Mouse (Mus musculus) embryo, embryonic 11.5 days (tissue): ENCODE results near the gene Tmem125.
"Not testable (repeated sequence)": the region's sequence is repeated elsewhere in the genome, so short reads cannot be mapped to it uniquely, and the experiment has no call there.

Experiments
- DNase-seq: peaks from one replicate; pipeline ENCODE4 v3.0.0-alpha.2; 2012; ENCODE audit warnings: low read depth, low spot score

Gene Tmem125

DNA sequence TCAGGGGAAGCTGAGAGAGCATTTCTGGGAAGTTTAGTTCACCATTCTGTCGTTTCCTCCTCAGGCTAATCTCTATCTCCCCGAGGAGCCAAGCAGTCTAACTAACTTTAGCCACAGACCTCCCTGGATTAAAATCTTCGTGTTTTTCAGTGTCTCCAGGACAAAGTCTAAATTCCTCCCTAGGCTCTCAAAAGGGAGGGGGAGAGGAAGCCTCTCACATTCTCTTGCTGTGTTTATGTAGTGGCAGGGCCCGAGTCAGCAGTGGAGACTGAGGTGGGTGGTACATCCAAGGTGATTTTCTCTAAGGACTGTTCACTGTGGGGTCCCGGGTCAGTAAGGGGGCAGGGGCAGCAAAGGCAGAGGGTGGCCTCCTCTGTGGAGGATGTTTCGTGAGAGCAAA is 6.0 kb downstream of the Tmem125 start:
- DNase-seq: no peak

DNA sequence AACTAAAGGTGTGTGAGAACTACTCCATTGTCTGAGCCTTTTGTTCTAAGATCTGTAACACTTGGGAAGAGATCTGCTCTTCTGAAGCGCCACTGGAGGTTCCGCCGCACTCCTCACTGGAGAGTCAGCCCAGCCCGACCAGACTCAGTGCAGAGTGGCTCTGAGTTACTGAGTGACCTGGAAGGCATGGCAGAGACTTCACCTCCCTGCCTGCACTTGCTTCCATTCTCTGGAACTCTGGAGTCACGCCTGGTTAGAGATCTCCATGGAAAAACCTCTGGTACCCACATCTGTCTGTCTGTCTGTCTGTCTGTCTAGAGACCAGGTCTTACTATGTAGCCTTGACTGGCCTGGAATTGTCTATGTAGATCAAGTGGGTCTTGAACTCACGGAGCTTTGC is 8.2 kb downstream of the Tmem125 start:
- DNase-seq: no peak

DNA sequence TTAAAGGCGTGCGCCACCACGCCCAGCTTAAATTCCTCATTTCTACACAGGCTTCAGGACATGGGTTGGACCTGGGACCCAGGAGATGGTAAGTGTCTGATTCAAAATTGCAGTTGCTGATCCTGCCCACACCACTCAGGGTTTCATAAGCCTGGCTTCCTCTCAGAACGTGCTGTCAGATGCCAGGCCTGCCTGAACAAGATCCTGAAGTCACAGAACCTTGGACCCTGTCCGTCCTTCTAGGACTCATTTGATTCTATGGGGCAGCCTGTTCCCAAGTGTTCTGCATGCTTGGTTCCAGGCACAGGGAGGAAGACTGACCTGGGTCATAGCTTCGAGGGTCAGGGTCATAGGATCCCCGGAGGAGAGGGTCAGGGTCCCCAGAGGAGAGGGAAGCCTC is 10.2 kb downstream of the Tmem125 start:
- DNase-seq: no peak

DNA sequence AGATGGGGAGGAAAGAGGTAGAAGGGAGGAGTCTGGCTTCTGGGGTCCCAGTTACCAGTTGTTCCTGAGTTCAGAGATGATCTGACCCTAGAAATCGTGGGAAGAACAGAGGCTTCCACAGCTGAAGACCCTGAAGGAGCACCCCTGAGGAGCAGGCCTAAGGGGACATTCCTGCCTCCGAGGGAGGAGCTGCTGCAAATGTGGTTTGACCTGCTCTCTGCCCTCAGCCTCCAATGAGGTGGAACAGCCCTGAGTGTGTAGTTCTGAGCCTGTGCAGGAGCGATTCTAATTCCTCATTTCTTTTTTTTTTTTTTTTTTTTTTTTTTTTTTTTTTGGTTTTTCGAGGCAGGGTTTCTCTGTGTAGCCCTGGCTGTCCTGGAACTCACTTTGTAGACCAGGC is 10.7 kb downstream of the Tmem125 start:
- no peak for DNase-seq

DNA sequence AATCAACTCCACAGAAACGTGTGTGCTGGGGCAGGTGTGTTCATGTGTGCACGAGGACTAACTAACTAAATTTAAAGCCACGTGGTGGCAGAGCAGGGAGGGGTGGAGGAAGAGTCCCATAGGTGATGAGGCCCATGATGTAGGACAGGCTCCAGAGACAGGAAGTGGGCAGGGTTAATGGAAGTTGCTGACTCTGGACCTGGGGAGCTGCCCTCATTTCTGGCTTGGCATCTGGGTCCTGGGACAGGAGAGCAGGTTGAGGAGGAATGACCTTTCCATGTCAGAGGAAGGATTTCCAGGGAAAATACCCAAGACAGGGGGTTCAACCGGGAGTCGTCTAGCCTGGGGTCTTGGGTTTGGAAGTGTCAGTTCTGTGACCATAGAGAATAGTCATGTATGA is 11.2 kb downstream of the Tmem125 start:
- DNase-seq: no peak

DNA sequence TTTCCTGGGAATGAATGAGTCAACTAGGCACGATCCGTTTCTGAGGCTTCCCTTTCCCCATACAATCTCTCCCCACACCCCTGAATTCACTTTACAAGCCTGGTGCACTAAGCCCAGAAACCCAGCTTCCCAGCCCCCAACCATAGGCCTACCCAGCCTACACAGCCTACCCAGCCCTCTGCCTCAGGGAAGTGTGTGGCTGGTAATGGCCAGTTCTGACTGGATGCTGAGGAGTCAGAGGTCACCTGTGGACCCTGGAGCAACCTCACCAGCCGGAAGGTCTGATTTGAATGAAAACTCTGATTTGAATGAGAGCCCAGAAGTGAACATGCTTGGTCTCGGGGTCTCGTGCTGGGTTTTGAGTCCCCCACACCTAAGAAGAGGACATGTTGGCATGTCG is 16.1 kb downstream of the Tmem125 start:
- DNase-seq: no peak

DNA sequence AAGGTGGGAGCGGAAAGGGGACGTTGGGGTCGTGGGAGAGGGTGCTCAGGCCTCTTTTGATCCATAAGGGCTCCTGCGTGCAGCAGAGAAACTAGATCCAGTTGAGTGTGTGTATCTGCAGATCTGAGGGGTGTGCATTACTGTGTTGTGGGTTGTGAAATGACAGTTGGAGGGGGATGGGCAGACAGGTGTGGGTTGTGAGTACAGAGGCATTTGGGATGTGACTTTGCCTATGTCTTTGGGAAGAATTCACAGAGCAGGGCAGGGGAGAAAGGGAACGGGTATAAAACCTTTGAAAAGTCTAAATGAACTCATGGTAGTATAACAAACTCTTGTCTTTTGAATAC is 16.5 kb downstream of the Tmem125 start:
- DNase-seq: no peak

DNA sequence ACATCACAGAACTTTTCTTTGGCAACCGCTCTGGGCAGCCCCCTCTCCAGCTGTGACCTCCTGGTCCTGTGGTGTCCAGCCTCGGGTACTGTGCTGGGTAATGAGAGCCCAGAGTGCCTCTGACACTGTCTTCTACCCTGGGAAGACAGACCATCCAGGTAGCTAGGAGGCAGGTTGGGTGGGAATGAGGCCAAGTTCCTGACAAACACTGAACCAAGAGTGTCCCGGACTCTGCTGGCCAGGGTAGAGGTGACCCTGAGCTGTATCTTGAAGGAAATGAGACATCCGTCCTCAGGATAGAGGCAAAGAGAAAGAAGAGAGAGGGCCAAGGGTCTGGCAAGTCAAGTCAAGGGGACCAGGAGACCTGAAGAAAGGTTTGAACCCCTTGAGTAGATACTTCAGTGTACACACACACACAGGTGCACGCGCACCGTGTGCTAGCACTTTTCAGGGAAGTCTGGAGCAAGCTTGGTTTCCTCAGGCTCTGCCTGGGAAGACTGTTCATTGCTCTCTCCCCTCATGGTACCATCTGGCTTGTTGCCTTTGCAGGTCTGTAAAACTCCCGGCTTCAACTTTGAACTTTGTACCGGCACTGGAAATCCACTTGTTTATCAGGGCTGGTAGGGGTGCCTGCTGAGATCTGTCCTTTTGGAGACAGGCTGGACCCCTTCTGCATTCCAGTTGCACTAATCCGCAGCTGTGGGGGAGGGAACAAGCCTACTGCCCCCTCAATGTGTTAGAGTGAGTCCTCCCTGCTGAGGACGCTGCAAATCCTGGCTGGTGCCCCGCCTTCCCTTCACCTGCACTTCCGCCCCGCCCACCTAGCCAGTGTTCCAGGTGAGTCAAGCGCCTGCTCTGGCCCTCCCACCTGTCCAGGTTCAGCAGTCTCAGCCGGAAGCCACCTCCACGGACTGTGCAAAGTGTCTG is 17.2 kb downstream of the Tmem125 start, which contains the start of gene 2610528J11Rik:
2610528J11Rik (plus strand) TSS at position 592 of the 927 bp plus-strand sequence.
- DNase-seq: no peak

DNA sequence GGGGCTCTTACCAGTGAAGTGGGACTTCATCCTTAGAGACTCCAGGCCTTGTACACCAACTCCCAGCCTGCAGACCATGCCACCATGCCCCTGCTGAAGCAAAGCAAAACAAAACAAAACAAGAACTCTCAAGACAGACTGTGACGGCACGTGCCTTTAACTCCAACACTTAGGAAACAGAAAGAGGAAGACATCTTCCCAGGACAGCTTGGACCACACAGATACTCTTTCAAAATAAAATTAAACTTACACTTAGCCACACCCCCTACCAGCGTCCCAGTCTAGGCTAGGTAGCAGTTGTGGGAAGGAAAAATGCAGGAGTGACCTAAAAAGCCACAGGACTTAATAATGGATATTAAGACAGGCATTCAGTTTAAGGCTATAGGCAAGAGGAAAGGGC is 18.1 kb downstream of the Tmem125 start:
- DNase-seq: no peak

DNA sequence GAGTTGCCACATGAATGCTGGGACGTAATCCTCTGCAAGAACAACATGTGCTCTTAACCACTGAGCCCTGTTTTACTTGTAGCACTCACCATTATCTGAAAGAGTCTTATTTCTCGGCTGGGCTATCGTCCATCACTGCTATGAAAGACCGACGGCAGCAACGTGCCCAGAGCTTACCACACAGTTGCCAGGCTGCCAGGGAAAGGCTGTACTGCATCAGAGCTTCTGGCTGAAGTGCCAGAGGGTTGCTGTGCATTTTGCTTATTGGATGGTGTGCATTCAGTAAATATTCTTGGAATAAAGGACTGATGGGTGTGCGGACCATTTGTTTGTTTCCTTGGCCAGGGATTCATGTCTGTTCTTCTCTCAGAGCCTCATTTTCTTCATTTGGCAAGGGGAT is 19.9 kb downstream of the Tmem125 start:
- DNase-seq: no peak

DNA sequence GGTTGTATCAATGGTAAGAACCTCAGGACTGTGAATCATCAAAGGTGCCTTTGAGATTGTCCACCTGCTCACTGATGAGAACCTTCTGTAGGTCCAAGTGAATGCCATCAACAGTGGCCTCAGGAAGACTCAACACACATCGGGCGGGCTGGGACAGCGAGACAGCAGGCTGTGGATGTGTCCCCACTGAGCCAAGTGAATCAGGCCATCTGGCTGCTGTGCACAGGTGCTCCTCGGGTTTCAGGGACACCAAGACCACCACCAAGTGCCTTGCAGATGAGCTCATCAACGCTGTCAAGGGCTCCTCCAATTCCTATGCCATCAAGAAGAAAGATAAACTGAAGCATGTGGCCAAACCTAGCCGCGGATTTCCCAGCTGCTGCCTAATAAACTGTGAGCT is 21.6 kb downstream of the Tmem125 start:
- DNase-seq: no peak

DNA sequence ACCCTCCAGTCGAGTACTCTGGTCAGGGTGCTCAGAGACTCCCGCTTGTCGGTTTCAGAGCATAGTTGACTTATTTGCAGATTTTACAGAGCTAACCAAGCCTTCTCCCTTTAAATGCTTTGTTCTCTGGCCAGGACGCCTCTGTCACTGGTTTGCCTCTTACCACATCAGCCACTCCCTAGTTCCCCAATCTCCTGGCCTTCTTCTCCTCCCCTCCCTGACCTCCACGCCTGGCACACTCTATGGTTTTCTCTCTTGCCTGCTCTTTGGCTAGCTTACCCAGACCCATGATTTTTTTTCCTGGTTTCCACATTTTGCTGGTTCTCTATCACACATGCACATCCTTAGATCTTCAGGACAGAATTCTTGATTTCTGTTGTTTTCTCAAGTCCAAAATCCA is 25.6 kb downstream of the Tmem125 start:
- DNase-seq: no peak

DNA sequence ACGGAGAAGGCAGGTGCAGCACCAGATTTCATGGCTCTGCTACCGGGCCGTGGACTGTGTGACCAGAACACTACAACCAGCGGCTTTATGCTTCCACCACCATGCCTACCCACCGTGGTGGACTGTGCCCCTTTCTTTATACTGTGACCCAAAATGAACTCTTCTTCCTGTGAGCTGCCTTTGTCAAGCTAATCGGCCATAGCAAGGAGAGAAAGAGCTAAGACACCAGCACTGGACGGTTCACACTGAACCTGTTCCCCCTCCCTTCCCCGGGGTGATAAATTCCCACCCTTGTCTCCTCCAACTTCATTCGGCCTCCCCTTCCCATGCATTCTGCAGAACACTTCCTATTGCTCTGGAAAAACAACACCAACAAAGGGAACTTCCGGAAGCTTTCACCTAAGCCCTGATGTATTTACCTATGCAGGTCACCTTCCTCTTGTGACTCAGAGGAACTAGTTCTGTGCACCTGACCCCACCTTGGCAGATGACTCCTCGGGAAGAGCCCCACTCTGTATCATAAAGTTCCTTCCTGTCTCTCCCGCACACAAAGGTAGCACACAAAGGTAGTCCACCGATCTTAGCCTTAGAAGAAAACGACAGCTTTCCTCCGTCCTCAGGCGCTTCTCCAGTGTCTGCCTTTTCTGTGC is 26.2 kb downstream of the Tmem125 start:
- DNase-seq: no peak

DNA sequence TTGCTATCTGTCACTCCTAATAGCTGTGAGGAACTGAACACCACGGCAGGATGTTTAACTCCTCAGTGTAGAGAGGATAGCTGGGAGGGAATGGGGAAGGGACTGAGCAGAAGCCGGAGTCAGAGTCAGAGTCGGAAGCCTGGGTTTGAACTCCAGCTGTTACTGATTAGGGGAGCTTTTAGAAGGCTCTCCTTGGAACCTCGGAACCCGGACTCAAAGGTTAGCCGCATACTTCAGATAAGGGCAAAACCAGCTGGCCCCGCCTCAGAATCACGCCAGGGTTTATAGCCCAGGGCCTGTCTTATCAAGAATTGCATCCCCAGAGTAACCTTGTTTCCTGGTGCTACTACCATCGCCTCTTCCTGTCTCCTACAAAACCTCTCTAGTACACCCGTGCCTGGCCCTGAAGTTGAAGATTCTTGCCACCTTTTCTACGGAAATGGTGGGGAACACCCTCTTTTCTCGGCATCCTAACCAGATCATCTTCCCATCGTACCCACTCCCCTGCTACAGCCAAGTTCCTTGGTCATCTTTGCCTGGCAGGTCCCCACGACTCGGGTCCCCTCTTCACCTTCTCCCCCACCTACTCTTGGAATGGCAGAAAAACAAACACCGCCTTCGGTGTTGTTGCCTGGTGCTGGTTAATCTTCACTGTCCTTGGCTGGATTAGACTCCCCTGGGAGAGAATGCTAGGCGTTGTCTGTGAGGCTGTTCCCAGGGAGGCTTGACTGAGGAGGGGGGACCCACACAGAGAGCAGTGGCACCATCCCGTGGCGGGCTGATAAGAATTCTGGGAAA is 26.9 kb downstream of the Tmem125 start:
- no peak for DNase-seq

DNA sequence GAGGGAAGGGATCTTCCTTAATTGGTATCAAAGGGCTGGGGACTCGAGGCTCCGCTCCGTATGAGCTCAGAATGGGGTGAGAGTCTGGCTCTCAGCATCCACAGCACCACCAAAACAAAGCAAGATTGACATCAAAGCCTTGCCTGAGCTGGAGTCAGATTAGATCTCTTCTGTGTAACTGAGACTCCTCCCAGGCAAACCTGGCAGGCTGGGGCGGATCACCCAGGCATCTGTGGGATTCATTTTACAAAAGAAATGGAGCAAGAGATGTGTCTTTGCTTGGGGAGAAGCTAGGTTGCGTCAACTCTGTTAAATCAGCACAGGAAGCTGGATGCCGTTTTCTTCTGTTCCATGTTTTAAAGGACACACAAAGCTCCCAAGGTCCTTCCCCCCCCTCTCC is 34.8 kb downstream of the Tmem125 start:
- DNase-seq: no peak

DNA sequence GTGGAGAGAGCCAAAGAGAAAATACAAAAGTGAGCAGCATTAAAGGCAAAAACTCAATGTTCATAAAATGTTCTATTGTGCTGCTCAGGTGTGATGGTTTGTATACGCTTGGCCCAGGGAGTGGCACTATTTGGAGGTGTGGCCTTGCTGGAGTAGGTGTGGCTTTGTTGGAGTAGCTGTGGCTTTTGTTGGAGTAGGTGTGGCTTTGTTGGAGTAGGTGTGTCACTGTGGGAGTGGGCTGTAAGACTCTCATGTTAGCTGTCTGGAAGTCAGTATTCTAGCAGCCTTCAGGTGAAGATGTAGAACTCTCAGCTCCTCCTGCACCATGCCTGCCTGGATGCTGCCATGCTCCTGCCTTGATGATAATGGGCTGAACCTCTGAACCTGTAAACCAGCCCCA is 36.7 kb downstream of the Tmem125 start:
- DNase-seq: not testable (repeated sequence)

DNA sequence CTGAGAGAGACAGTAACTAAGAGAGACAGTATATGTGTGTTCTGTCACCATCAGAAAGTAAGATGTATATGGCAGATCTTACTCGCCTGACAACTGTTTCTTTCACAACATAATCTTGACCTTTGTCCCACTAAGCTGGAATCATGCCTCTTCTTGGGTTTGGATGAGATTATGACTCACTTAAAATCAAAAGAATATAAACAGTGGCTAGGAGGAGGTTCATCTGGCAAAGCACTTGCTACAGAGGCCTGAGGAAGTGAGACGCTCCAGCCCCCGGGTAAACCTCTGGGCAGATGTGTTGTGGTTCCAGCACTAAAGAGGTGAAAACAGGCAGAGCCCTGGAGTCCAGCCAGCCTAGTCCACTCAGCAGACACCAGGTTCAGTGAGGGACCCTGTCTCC is 38.3 kb downstream of the Tmem125 start:
- no peak for DNase-seq

DNA sequence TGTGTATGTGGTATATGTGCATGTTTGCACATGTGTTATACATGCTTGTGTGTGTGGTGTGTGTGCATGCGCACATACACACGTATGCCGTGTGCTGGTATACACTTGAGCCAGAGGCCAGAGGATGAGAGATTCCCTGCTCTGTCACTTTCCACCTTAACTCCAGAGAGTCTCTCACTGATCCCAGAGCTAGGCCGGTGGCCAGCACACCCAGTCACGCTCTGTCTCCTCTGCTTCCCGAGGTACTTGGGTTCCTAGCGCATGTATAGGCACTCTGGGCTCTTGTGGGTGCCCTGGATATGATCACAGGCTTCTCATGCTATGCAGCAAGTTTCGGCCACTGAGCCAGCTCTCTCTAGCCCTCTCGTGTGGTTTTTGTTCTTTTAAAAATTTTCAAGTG is 43.1 kb downstream of the Tmem125 start:
- no peak for DNase-seq

DNA sequence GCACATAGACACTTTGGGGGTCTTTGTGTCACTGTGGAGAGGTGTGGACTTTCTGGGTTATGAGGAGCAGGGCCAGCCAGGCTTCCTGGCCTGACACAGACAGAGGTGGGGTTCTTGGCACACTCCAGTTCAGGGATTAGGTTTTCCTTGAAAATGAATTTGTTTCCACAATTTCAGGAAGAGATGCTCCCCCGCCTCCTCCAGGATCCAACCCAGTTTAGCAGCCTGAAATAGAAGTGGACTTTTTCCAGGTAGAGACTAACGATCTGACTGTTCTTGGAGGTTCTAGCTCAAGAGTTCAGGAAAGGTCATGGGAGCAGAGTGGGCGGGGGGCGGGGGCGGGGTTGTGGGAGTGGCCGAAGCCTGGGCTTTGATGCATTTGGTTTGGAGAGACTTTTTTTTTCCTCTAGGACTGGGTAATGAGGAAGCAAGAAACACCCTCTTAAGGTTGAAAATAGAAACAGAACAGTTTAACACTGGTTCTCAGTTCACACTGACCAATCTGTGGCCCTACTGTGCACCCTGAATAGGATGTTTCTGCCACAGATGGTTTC is 43.6 kb downstream of the Tmem125 start:
- no peak for DNase-seq
